ENCODE assay signal across 9 mouse cellular contexts in the genomic region with DNA sequence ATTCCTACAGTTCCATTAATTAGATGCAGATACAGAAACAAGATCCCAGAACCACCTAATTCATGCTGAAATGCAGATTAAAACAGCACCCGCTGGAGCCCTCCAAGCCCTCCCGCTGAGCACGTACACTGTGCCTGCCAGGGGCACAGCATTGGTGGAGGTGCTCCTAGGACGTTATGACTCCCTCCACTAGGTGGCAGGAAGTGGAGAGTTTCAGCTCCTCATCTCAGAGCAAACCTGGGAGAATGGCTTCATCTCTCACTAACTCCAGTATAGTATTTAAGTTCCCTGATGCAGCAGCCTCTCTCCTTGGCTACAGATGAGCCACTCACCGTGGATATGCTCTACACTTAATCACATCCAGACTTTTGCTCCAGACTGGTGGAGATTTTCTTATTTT. TPM values are rescaled to one million over a fixed set of nuclear protein-coding genes. Genes with fewer than 3 reads are reported as not detected.
DNase-seq lines count a peak whose midpoint lies in the region; ATAC-seq and TF ChIP-seq lines count a peak whose summit lies in the region.
"Had no signal": no experiment of that assay in that cellular context is flagged by ENCODE, and none has a peak within 500 bp of the region (broad histone marks: within the 10 kb centered on the region; RNA-seq: fewer than 3 reads in every experiment).

No protein-coding gene starts in this region.

- no peak overlapping the region for H3K9ac ChIP-seq in hindbrain, embryonic 12.5 days
- H3K9ac ChIP-seq in midbrain, postnatal 0 days (replicated peaks; ENCODE audit: low read length, poor library complexity, severe bottlenecking): no peak overlapping the region

- H3K4me3 ChIP-seq in hindbrain, embryonic 10.5 days: no peak overlapping the region
- H3K4me3 ChIP-seq in hindbrain, embryonic 12.5 days: no peak overlapping the region
- no peak overlapping the region for H3K4me3 ChIP-seq in midbrain, postnatal 0 days (ENCODE audit: low read depth, low read length)

- ATAC-seq in hindbrain, embryonic 12.5 days (ENCODE audit: low FRiP score): no peak
- no peak for ATAC-seq in midbrain, postnatal 0 days (ENCODE audit: low FRiP score)

- no peaks in the 10 kb centered on the region for H3K36me3 ChIP-seq in hindbrain, embryonic 10.5 days
- H3K36me3 ChIP-seq in hindbrain, embryonic 12.5 days: no peaks in the 10 kb centered on the region
- H3K36me3 ChIP-seq in midbrain, postnatal 0 days (ENCODE audit: insufficient read depth, low read length): no peaks in the 10 kb centered on the region

- peak; percentile 73 for TF ChIP-seq CTCF in midbrain, postnatal 0 days (IDR thresholded peaks at IDR 0.05)

- 25% methylated on average over 5 of the region's 5 CpGs for WGBS in hindbrain, embryonic 10.5 days
- 18% methylated on average over 5 of the region's 5 CpGs for WGBS in hindbrain, embryonic 12.5 days
- 14% methylated on average over 5 of the region's 5 CpGs for WGBS in midbrain, postnatal 0 days

- no peaks in the 10 kb centered on the region for H3K9me3 ChIP-seq in hindbrain, embryonic 10.5 days
- H3K9me3 ChIP-seq in hindbrain, embryonic 12.5 days (replicated peaks): no peaks in the 10 kb centered on the region
- no peaks in the 10 kb centered on the region for H3K9me3 ChIP-seq in midbrain, postnatal 0 days (ENCODE audit: low read length)

- no peaks in the 10 kb centered on the region for H3K27me3 ChIP-seq in hindbrain, embryonic 10.5 days (ENCODE audit: insufficient read depth, poor library complexity, severe bottlenecking)
- no peaks in the 10 kb centered on the region for H3K27me3 ChIP-seq in hindbrain, embryonic 12.5 days
- no peaks in the 10 kb centered on the region for H3K27me3 ChIP-seq in midbrain, postnatal 0 days (ENCODE audit: insufficient read depth, low read length)

- no peaks in the 10 kb centered on the region for H3K4me1 ChIP-seq in hindbrain, embryonic 10.5 days (replicated peaks)
- no peaks in the 10 kb centered on the region for H3K4me1 ChIP-seq in hindbrain, embryonic 12.5 days
- no peaks in the 10 kb centered on the region for H3K4me1 ChIP-seq in midbrain, postnatal 0 days (ENCODE audit: insufficient read depth, low read length)

- no peak overlapping the region for H3K27ac ChIP-seq in hindbrain, embryonic 10.5 days
- no peak overlapping the region for H3K27ac ChIP-seq in hindbrain, embryonic 12.5 days
- no peak overlapping the region for H3K27ac ChIP-seq in midbrain, postnatal 0 days (ENCODE audit: low read depth, low read length)

- no peak overlapping the region for H3K4me2 ChIP-seq in hindbrain, embryonic 12.5 days (replicated peaks)
- H3K4me2 ChIP-seq in midbrain, postnatal 0 days (ENCODE audit: low read depth, low read length, poor library complexity, severe bottlenecking): no peak overlapping the region

- intact Hi-C loops in left cerebral cortex, postnatal 36 days (cut with DNase I): loop anchor here (10.0 kb wide), 1 partner anchor 590 kb away; no protein-coding TSS in a partner anchor

- peak; percentile 43 for DNase-seq in hindbrain, embryonic 10.5 days (ENCODE audit: low spot score)
- DNase-seq in adipocyte (ENCODE audit: low spot score): peak; percentile 20
- DNase-seq in embryo, embryonic 9.5 days (ENCODE audit: extremely low spot score): peak; percentile 53
- DNase-seq in hindlimb bud, embryonic 11.5 days (ENCODE audit: extremely low spot score, low read depth, low spot score): peak; percentile 12
- peak; percentile 40 for DNase-seq in left cerebral cortex, postnatal 36 days (ENCODE audit: low spot score in 2 of 2)
- peak; percentile 63 for DNase-seq in midbrain, postnatal 0 days (ENCODE audit: low spot score)
- DNase-seq in T-cell, adult 2 months (ENCODE audit: low spot score): no peak

RNA-seq across cellular contexts. Expression of a gene that starts 56.2 kb away (rescaled TPM):
- 0.10 TPM in 1 of 2 replicates, not detected in the other for polyA plus RNA-seq in hindbrain, embryonic 10.5 days (2016; fragmentation: Nextera tagmentation; extraction: Ambion mirVana)
- 0.16 and 0.22 TPM in 2 replicates for polyA plus RNA-seq in hindbrain, embryonic 12.5 days (2016; fragmentation: Nextera tagmentation; extraction: Ambion mirVana)
- total RNA-seq in left cerebral cortex, postnatal 36 days (2021): 10 to 100 TPM in 1 of 2 experiments, 1 to 10 TPM in 1; 9.3 to 12.7 TPM
- 8.2 and 9.2 TPM in 2 replicates for total RNA-seq in midbrain, postnatal 0 days (2014; rRNA removed)
- 7.4 and 7.7 TPM in 2 replicates for polyA plus RNA-seq in midbrain, postnatal 0 days (2015; fragmentation: Nextera tagmentation; extraction: Ambion mirVana)
- polyA plus RNA-seq: stomach, embryonic 16.5 days had no signal
